Mouse (Mus musculus) midbrain, embryonic 13.5 days (tissue): ENCODE results near the gene Gm49403. TPM values are rescaled to one million over a fixed set of nuclear protein-coding genes. Genes with fewer than 3 reads are reported as not detected.
"Not testable (repeated sequence)": the region's sequence is repeated elsewhere in the genome, so short reads cannot be mapped to it uniquely, and the experiment has no call there.

Source experiments
- ATAC-seq: fragments of 200-750 bp; cut with Nextera tagmentation; 2 replicates; pipeline ENCODE4 v1.8.0; 2017; ENCODE audit warnings: mild to moderate bottlenecking, moderate TSS enrichment, moderate library complexity
- H3K27ac ChIP-seq: fragments of 300-500 bp; sonication (generic); 2 replicates; pipeline ENCODE4 v1.5.1; 2015; ENCODE audit warnings: inconsistent platforms, mild to moderate bottlenecking, moderate library complexity
- H3K27me3 ChIP-seq: fragments of 300-500 bp; sonication (generic); 2 replicates; pipeline ENCODE4 v1.6.1; 2015; ENCODE audit warnings: mild to moderate bottlenecking, inconsistent platforms
- H3K36me3 ChIP-seq: fragments of 300-500 bp; sonication (generic); 2 replicates; pipeline ENCODE4 v1.6.1; 2015; ENCODE audit warnings: mild to moderate bottlenecking, inconsistent platforms
- H3K4me1 ChIP-seq: fragments of 300-500 bp; sonication (generic); replicated peaks from 2 replicates; pipeline ENCODE4 v1.6.1; 2015; ENCODE audit warnings: inconsistent platforms
- H3K4me2 ChIP-seq: fragments of 300-500 bp; sonication (generic); replicated peaks from 2 replicates; pipeline ENCODE4 v1.6.1; 2015; ENCODE audit warnings: moderate library complexity, mild to moderate bottlenecking, inconsistent platforms
- H3K4me3 ChIP-seq: fragments of 300-500 bp; sonication (generic); replicated peaks from 2 replicates; pipeline ENCODE4 v1.5.1; 2015; ENCODE audit warnings: mild to moderate bottlenecking, inconsistent platforms
- H3K9ac ChIP-seq: fragments of 300-500 bp; sonication (generic); replicated peaks from 2 replicates; pipeline ENCODE4 v1.6.1; 2015; ENCODE audit warnings: mild to moderate bottlenecking, inconsistent platforms
- H3K9me3 ChIP-seq: fragments of 300-500 bp; sonication (generic); 2 replicates; pipeline ENCODE4 v1.6.1; 2016; ENCODE audit warnings: mild to moderate bottlenecking, inconsistent platforms
- WGBS: fragments of 180-500 bp; shearing (Covaris S2); methylation state at CpG from one replicate; pipeline ENCODE4 v1.1.7; 2015; 5-methylcytosine and 5-hydroxymethylcytosine counted together
- polyA plus RNA-seq: library from polyadenylated mRNA; unstranded; fragments of >200 nt; fragmentation: Nextera tagmentation; extraction: Ambion mirVana; gene quantifications from 2 replicates; pipeline ENCODE4 v1.2.1, GENCODE M21; 2015

The Gm49403 gene
- not detected in 2 replicates for polyA plus RNA-seq

- no peak within 1 kb of the TSS for H3K4me3 ChIP-seq
- no peaks in the 10 kb centered on the region for H3K27me3 ChIP-seq
- ATAC-seq, result no peak
- H3K9me3 ChIP-seq, result no peaks in the 10 kb centered on the region
- peaks cover 24% of the 10 kb centered on the region for H3K4me1 ChIP-seq
- no peak within 1 kb of the TSS; the same call in 1 of the 2 replicates for H3K9ac ChIP-seq
- no peaks in the 10 kb centered on the region for H3K36me3 ChIP-seq
- H3K4me2 ChIP-seq, result no peak within 1 kb of the TSS
- 65% methylated on average over 3 of the region's 3 CpGs for WGBS
- no peak within 1 kb of the TSS for H3K27ac ChIP-seq
These were observed at the start of gene Gm49403, which contains the start of gene Lbhd1 for GRCm38 (mm10) chr19:8883616-8884015. TSS of gene Gm49403 (plus strand) at chr19:8883930. TSS of gene Lbhd1 (plus strand) at chr19:8883732.

- H3K27me3 ChIP-seq, H3K4me3 ChIP-seq, H3K9me3 ChIP-seq, ATAC-seq, H3K9ac ChIP-seq: not testable (repeated sequence)
- peak overlapping the region; percentile 77; the same call in 1 of the 2 replicates for H3K4me2 ChIP-seq
- H3K36me3 ChIP-seq, result peaks cover 47% of the 10 kb centered on the region
- H3K27ac ChIP-seq, result peak overlapping the region; percentile 98
- H3K4me1 ChIP-seq, result peaks cover 35% of the 10 kb centered on the region
- 97% methylated on average over 10 of the region's 10 CpGs for WGBS
These were observed 47.4 kb upstream of the Gm49403 start for GRCm38 (mm10) chr19:8836327-8836726.

GRCm38 (mm10) chr19:8837251-8837791, 46.4 kb upstream of the Gm49403 start, which contains the start of gene Bscl2:
TSS of gene Bscl2 (plus strand) at chr19:8837467.
- peak within 1 kb of the TSS; percentile 98 for H3K27ac ChIP-seq
- H3K27me3 ChIP-seq, result no peaks in the 10 kb centered on the region
- peaks cover 44% of the 10 kb centered on the region for H3K36me3 ChIP-seq
- H3K9me3 ChIP-seq, result no peaks in the 10 kb centered on the region
- peak within 1 kb of the TSS; percentile 93 for H3K9ac ChIP-seq
- peak within 1 kb of the TSS; percentile 79 for H3K4me3 ChIP-seq
- peak; percentile 67 for ATAC-seq
- under 1% methylated on average over 38 of the region's 38 CpGs for WGBS
- peak within 1 kb of the TSS; percentile 77 for H3K4me2 ChIP-seq
- H3K4me1 ChIP-seq, result peaks cover 41% of the 10 kb centered on the region

DNA sequence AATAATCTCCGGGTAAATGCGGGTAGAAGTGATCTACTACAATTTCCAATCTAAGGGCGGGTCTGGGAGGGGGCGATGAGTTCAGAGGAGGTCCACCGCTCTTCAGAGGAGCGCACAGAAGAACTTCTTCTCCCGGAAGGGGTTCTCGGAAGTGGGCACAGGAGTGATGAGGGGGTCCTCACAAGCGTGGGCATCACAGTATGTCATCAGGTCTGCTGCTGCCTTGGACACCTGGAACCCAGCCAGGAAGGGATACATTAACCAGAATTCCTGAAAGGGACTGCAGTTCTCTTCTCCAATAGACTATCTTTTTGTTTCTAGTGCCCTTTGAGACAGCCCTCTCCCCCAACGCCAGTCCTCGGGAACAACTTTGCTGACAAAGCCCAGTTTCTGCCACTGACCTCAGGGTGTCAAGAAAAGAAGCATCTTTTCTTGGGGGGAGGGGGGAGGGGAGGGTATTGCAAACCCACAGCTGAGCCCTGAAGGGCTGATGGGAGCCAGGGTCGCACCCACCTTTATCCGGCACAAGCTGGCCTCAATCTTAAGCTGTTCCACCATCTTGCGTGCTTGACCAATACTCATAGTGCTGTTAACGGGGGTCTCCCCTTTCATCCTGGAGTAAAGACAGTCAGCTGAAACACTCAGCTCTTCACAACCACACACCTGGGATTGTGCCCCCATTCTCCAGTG, 45.5 kb upstream of the Gm49403 start:
- Histone ChIP-seq H3K4me2 (peak overlapping the region; percentile 77), H3K9ac (peak overlapping the region; percentile 93), H3K27ac (peak overlapping the region; percentile 98), H3K36me3 (peaks cover 43% of the 10 kb centered on the region), H3K4me3 (peak overlapping the region; percentile 79), H3K9me3 (no peaks in the 10 kb centered on the region), H3K27me3 (no peaks in the 10 kb centered on the region), H3K4me1 (peaks cover 41% of the 10 kb centered on the region)
- whole genome bisulfite sequencing, result 13% methylated on average over 15 of the region's 15 CpGs
- 0 out of 2 replicates have a peak, but pooled peaks have one; percentile 2 for ATAC-seq

DNA sequence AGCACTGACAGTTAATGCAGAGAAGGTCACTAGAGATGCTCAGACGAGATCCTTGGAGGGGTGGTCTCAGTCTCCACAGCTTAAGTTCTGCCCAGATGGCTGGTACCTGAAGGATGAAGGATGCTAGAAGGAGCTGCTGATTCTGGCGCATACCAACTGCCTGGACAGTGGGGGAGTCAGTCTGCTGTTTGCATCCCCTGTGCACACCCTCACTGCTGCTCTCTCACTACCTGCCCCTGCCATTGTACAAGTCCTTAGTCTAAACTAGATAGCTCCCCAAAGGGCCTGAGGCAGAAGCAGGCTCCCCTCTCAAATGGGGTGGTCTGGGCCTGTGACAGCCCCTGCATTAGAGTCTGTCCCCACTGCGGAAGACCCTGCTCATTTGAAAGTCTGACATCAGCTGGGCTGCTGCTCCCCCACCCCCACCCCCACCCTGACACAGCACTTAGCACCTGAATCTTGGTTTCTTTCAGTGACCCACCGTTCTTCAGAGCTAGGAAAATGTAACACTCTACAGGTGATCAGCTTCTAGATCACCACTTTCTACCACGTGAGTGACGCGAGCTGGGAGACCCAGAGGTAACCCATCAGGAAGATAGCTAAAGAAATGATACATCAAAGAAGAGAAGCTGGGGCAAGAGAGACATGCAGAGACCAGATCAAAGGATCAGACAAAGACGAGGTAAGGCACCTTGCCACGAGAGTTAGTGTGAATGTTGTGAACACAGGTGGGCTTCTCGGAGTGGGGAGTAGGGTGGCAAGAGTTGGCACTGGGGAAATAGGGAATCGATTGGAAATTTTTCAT, 44.4 kb upstream of the Gm49403 start, which contains the start of gene Gng3:
Gene Gng3 (minus strand): TSS at position 92 of the 805 bp plus-strand sequence.
- H3K27me3 ChIP-seq, result no peaks in the 10 kb centered on the region
- H3K36me3 ChIP-seq, result peaks cover 32% of the 10 kb centered on the region
- peak within 1 kb of the TSS; percentile 79 for H3K4me3 ChIP-seq
- H3K9ac ChIP-seq, result peak within 1 kb of the TSS; percentile 93
- H3K9me3 ChIP-seq, result no peaks in the 10 kb centered on the region
- H3K4me1 ChIP-seq, result peaks cover 41% of the 10 kb centered on the region
- 32% methylated on average over 11 of the region's 11 CpGs for WGBS
- ATAC-seq, result peak; percentile 94
- H3K27ac ChIP-seq, result peak within 1 kb of the TSS; percentile 98
- H3K4me2 ChIP-seq, result peak within 1 kb of the TSS; percentile 77

- Histone ChIP-seq H3K27me3 (no peaks in the 10 kb centered on the region), H3K9ac (peak overlapping the region; percentile 93), H3K4me3 (peak overlapping the region; percentile 79), H3K36me3 (peaks cover 25% of the 10 kb centered on the region), H3K27ac (peak overlapping the region; percentile 98), H3K9me3 (no peaks in the 10 kb centered on the region), H3K4me2 (peak overlapping the region; percentile 77), H3K4me1 (peaks cover 41% of the 10 kb centered on the region)
- peak; percentile 31 for ATAC-seq
- WGBS, result 10% methylated on average over 29 of the region's 29 CpGs
These were observed 43.6 kb upstream of the Gm49403 start for GRCm38 (mm10) chr19:8839908-8840791.

DNA sequence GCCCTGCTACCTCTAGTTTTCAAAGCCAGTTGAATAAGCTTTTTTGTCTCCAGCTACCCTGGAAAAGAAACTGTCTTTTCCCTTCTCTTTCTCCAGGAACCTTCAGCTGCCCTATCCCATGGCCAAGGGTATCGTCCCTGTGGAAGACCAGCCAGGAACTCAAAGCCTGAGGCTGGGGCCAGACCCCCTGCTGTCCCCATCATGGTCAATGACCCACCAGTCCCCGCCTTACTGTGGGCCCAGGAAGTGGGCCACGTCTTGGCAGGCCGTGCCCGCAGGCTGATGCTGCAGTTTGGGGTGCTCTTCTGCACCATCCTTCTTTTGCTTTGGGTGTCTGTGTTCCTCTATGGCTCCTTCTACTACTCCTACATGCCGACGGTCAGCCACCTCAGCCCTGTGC, 42.7 kb upstream of the Gm49403 start:
- peak overlapping the region; percentile 77 for H3K4me2 ChIP-seq
- peak overlapping the region; percentile 79 for H3K4me3 ChIP-seq
- H3K27ac ChIP-seq, result no peak overlapping the region; the same call in 1 of the 2 replicates
- peaks cover 41% of the 10 kb centered on the region for H3K4me1 ChIP-seq
- peak overlapping the region; percentile 93 for H3K9ac ChIP-seq
- no peaks in the 10 kb centered on the region for H3K27me3 ChIP-seq
- H3K9me3 ChIP-seq, result no peaks in the 10 kb centered on the region
- WGBS, result 90% methylated on average over 7 of the region's 7 CpGs
- H3K36me3 ChIP-seq, result peaks cover 21% of the 10 kb centered on the region
- no peak for ATAC-seq

DNA sequence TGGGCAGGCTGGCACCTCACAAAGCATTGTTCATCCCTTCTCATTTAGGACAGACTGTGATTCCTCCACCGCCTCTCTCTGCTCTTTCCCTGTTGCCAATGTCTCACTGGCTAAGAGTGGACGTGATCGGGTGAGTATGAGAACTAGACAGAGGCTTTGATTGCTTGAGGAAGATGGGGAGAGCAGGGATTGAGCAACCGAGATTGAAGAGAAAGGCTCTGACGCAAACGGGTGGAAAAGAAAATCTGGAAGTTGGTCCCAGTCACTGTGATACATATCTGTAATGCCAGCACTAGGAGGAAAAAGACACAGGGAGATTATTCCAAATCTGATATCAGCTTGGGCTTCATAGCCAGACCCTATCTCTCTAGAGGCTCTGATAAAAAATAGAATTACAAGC, 40.8 kb upstream of the Gm49403 start:
- WGBS, result 86% methylated on average over 6 of the region's 6 CpGs
- H3K4me3 ChIP-seq, result no peak overlapping the region
- H3K27ac ChIP-seq, result no peak overlapping the region
- H3K36me3 ChIP-seq, result peaks cover 40% of the 10 kb centered on the region
- no peaks in the 10 kb centered on the region for H3K9me3 ChIP-seq
- no peak for ATAC-seq
- peaks cover 36% of the 10 kb centered on the region for H3K4me1 ChIP-seq
- no peak overlapping the region for H3K4me2 ChIP-seq
- no peaks in the 10 kb centered on the region for H3K27me3 ChIP-seq
- no peak overlapping the region for H3K9ac ChIP-seq

GRCm38 (mm10) chr19:8844371-8845129, 39.2 kb upstream of the Gm49403 start:
- Histone ChIP-seq H3K27ac (no peak overlapping the region; the same call in 1 of the 2 replicates), H3K27me3 (no peaks in the 10 kb centered on the region), H3K4me3 (no peak overlapping the region), H3K4me1 (peaks cover 23% of the 10 kb centered on the region), H3K36me3 (peaks cover 56% of the 10 kb centered on the region), H3K4me2 (no peak overlapping the region), H3K9me3 (no peaks in the 10 kb centered on the region), H3K9ac (no peak overlapping the region)
- ATAC-seq, result no peak
- WGBS, result 60% methylated on average over 5 of the region's 5 CpGs

GRCm38 (mm10) chr19:8848356-8848755, 35.4 kb upstream of the Gm49403 start:
- Histone ChIP-seq H3K4me2 (no peak overlapping the region), H3K27me3 (no peaks in the 10 kb centered on the region), H3K4me1 (no peaks in the 10 kb centered on the region), H3K4me3 (no peak overlapping the region), H3K36me3 (peaks cover 38% of the 10 kb centered on the region), H3K27ac (no peak overlapping the region), H3K9ac (no peak overlapping the region), H3K9me3 (no peaks in the 10 kb centered on the region)
- no peak for ATAC-seq
- 81% methylated on average over 5 of the region's 5 CpGs for WGBS
